Mouse (Mus musculus) T-helper 1 cell (primary cell): ENCODE measurements around the gene Gpr180.
"Not testable (repeated sequence)": the region's sequence is repeated elsewhere in the genome, so short reads cannot be mapped to it uniquely, and the experiment has no call there.

Experiments used
- in situ Hi-C: fragments of 300-600 bp; cut with MboI, MseI; formaldehyde crosslinking; loops from one replicate; pipeline ENCODE4 v1.15.1; 2025; ENCODE audit warnings: high pct_unique_total_duplicates

The Gpr180 gene

GRCm38 (mm10) chr14:118136744-118137452 is at the start of gene Gpr180:
Gene Gpr180 (plus strand): TSS chr14:118137158.
- in situ Hi-C loops, result loop anchor here (10.0 kb wide), 1 partner anchor 848 kb away; no protein-coding TSS in a partner anchor

DNA sequence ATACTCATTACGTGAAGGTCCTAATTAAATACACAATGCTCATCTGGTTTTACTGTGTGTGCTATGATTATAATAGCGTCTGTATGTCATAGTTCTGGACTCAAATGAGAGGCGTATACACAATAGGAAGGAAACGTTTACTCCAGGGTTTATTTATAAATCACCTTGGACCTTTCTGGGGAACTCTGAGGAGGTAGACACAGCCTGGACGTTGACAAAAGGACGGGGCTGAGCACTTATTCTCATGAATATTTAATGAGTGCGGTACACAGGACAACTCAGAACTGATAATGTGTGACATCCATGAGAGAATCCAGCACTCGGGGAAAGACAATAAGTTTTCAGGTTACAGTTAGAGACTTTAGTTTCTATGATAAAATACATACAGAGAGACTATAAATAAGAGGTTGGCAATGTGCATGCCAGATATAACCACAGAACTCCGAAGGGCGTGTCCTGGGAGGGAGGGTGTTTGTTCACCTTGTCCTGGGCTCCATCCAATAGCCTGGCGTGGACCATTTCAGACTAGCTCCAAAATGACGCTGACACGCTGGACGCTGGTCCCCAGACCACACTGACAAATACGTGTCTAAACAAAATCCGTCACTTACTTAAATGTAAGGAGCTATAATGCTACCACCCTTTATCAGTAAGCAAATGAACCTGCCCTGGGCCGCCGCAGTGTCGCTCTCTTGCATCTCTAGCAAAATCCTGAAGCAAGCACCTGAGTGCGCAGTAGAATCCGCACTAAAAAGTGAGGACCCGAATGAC is 48.3 kb upstream of the Gpr180 start:
- in situ Hi-C loops, result no loop called here

DNA sequence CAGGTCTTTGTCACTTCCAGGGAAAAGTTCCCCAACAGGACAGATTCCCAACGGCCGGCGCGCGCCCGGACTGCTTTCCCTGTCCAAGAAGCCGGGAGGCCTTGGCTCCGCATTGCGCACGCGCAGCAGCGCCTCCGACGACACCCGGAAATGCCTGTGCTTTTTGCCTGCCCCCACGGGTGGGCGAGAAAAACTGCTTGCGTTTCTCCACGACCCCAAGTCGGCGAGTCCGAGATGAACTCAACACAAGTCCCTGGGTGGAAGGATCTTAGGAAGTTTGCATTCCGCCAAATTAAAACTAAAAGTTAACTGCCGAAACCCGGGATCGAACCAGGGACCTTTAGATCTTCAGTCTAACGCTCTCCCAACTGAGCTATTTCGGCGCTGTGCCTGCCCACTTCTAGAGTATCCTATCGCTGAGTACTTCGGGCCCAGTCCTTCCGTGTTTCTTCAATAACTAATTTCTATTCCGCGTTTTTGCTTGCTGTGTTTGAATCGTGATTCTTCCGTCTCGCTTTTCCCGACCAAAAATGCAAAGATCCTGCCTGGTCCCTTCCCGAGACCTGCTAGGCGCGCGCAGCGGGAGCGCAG is 47.6 kb upstream of the Gpr180 start:
- in situ Hi-C loops, result no loop called here

- in situ Hi-C loops, result no loop called here
Observed at GRCm38 (mm10) chr14:118089806-118090392, 47.1 kb upstream of the Gpr180 start.

DNA sequence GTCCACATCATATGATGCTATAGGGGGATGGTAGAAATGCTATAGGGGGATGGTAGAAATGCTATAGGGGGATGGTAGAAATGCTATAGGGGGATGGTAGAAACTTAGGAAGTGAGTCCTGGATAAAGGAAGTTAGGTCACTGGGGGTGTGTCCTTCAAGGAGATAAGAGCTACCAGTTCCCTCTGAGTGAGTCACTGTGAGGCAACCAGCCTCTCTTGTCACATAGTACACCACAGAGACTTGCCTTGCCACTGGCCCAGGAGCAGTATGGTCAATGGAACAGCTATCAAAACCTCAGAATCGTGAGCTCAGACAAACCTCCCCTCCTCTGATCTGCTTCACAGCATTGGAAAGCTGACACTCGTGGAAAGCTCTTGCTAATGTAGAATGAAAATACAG is 38.7 kb upstream of the Gpr180 start:
- in situ Hi-C loops, result no loop called here

- in situ Hi-C loops, result no loop called here
Observed at GRCm38 (mm10) chr14:118101227-118101990, 35.5 kb upstream of the Gpr180 start.

DNA sequence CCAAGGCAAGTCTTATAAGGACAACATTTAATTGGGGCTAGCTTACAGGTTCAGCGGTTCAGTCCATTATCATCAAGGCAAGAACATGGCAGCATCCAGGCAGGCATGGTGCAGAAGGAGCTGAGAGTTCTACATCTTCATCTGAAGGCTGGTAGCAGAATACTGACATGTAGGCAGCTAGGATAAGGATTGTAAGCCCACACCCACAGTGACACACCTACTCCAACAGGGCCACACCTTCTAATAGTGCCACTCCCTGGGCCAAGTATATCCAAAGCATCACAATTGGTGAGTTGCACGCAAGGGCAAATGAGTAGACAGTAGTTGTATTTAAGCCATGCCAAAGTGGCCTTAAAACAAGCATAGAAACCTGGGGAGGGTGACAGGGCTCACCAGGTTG is 29.5 kb upstream of the Gpr180 start:
- in situ Hi-C loops, result not testable (repeated sequence)

DNA sequence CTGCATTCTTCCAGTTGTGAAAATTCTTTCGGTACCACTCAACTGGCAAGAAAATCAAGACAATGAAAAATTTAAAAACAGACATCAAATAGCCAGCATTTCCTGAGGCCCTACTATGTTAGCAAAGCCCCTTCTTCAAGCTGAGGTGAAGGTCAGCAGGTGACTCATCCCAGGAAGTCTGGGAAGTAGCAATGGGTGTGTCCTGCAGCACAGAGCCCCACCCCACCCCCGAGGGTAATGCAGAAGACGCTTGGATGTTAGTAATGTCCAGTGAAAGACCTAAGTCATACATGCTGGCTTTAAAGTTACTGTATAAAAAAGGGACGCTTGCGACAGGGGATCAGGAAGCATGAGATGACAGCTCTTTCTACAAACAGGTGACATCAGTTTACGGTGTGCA is 23.8 kb upstream of the Gpr180 start:
- in situ Hi-C loops, result no loop called here

- in situ Hi-C loops, result no loop called here
Observed at GRCm38 (mm10) chr14:118124129-118124528, 12.8 kb upstream of the Gpr180 start.

GRCm38 (mm10) chr14:118124771-118125170 is 12.2 kb upstream of the Gpr180 start:
- in situ Hi-C loops, result no loop called here

DNA sequence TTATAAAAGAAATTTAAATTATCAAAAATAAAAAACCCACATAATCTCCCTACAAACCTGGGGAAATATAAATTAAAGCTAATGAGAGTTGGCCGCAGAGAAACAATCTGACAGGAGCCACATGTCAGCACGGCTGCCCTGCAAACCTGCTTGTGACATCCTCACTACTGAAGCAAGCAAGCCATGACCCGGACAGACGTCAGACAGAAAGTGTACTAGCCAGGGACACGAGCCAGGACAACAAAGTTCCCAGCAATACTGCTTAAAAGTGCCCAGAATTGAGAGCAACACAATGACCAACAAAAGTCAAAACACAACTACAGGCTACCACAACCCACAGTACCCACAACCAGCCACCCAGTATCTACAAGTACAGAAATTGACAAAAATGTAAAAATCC is 10.7 kb upstream of the Gpr180 start:
- in situ Hi-C loops, result no loop called here

DNA sequence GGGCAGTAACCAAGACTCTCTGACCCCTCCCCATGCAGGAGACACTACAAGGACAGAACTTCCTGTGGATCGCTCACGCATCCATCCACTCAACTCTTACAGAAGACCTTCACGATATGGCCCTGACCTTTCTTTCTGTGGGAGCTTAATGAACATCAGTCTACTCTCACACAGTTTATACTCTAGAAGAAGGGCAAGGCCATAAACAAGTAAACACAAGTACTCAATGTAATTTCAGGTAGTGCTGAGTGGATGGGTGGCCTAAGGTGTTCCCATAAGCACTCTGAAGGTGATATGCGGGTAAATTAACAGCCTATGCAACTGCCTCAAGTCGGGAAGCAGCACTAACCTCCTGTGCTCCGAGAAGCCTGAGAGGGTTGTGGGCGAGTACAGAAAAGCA is 5.5 kb upstream of the Gpr180 start:
- in situ Hi-C loops, result loop anchor here (10.0 kb wide), 1 partner anchor 853 kb away; no protein-coding TSS in a partner anchor

GRCm38 (mm10) chr14:118131931-118132641 is 4.9 kb upstream of the Gpr180 start:
- in situ Hi-C loops, result loop anchor here (10.0 kb wide), 1 partner anchor 853 kb away; no protein-coding TSS in a partner anchor

- in situ Hi-C loops, result loop anchor here (10.0 kb wide), 1 partner anchor 852 kb away; no protein-coding TSS in a partner anchor
Observed at GRCm38 (mm10) chr14:118132642-118132977, 4.3 kb upstream of the Gpr180 start, which contains the start of gene Tgds. Gene Tgds (minus strand): TSS chr14:118132755.

- in situ Hi-C loops, result loop anchor here (10.0 kb wide), 1 partner anchor 847 kb away; no protein-coding TSS in a partner anchor
Observed at GRCm38 (mm10) chr14:118137487-118137886, 529 bp downstream of the Gpr180 start.

GRCm38 (mm10) chr14:118142283-118142682 is 5.3 kb downstream of the Gpr180 start:
- in situ Hi-C loops, result no loop called here

DNA sequence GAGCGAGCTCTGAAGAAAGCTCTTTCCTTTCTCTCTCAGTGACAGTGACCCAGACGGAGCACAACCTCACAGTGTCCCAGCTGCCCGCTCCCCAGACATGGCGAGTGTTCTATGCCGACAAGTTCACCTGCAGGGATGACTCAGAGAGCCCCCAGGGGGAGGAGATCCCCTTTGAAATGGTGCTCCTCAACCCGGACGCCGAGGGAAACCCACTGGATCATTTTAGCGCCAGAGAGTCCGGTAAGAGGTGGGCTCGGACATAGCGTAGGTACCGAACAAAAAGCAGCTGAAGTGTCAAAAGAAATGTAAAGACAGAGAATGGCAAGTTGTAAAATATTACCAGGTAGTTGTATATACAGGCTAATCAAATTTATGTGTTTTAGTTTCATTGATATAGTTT is 11.1 kb downstream of the Gpr180 start:
- in situ Hi-C loops, result no loop called here

DNA sequence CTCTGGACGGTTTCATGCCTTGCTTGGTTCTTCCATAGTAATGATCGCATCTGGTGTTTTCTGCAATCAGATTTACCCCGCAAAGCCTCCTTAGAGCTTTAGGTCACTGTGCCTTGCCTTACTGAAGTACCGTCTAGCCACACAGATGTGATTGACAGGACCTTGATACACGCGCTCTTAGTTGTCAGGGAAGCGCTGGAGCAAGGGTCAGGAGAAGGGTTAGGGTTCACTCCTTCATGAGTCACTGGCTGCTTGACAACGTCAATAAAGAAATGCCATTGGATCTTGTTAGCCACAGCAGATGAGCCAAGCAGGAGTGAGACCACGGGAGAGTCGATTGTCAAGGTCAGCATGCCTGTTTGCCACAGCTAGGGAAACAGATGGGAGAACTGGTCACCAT is 11.6 kb downstream of the Gpr180 start:
- in situ Hi-C loops, result no loop called here

DNA sequence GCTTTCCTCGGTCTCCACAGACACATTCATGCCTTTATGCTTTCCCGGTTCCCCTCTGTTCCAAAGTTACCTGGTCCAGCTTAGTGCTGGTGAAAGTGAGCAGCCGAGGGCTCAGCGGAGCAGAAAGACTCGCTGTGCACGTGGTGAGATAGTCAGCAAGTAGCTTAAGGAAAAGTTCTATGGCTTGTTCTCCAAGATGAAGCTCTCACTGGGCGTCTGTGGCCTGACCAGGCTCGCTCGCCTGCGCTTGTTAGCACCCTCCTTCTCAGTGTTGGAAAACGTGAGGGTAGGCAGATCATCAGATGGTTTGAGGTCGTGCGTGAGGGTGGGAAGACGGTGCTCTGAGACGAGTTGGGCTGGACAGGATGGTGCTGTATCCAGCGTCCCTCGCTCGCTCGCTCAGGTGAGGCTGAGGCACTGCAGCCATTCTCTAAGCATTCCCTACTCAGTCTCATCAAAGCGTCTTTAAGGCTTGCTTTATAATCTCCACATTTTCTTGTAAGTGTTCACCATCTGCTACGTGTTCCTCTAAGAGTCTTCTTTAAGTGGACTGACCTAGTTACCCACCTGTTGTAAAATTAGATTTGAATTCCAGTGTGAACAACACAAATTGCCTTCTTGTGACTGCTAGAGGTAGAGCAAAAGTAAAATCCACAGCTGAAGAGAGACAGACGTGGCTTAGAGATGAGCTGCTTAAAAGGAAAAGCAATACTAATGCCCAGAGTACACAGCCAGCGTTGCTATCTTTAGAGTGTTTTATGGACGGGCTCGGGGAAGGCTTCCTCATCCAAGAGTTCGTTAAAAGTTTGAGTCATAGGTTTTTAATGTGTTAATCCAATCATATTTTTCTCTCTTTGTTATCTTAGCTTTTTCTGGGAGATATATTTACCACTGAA is 13.9 kb downstream of the Gpr180 start:
- in situ Hi-C loops, result no loop called here
